Mouse (Mus musculus) hindlimb bud, embryonic 11.5 days (tissue): Measurements from ENCODE around the gene Nkx6-2.

ENCODE experiments used
- DNase-seq: peaks from one replicate; pipeline ENCODE4 v3.0.0-alpha.2; 2012; ENCODE audit warnings: low read depth, low spot score; ENCODE audit errors: extremely low spot score

Gene Nkx6-2

DNA sequence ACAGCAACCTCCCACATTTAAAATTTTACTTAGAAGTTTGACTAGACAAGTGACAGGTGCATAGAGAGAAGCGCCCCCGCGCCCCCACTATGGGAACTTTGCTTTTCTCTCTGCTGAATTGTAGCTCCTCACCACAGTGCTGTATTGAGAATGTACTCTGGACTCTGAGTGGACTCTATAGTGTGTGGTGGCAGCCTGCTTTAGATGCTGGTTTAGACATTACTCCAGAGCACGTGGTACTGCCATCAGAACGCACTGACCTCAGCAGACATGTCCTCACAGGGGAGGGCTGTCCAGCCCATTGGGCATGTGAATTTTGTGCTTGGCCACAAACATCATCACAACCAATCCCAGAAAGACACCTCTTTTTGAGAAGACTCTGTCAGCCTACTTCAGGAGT, 11.8 kb downstream of the Nkx6-2 start:
- no peak for DNase-seq

GRCm38 (mm10) chr7:139566533-139566932, 16.1 kb downstream of the Nkx6-2 start:
- DNase-seq, result no peak

DNA sequence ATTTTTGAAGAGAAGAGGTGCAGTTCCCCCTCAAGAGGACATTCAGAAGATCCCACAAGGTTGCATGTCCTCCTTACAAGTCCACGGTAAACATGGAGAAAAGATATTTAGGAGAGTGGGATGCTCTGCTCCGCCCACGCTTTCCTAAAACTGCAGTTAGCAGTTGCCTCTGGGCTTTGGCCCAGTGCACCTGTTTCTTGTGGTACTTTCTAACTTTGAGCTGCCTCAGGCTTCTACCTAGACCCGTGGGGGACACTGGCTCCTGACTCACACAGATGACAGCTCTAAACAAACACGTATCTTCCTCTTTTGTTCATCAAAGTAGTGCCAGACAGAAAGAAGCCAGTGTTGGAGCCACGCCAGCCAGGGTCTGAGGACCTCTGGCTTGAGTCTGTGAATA, 16.6 kb downstream of the Nkx6-2 start:
- no peak for DNase-seq

DNA sequence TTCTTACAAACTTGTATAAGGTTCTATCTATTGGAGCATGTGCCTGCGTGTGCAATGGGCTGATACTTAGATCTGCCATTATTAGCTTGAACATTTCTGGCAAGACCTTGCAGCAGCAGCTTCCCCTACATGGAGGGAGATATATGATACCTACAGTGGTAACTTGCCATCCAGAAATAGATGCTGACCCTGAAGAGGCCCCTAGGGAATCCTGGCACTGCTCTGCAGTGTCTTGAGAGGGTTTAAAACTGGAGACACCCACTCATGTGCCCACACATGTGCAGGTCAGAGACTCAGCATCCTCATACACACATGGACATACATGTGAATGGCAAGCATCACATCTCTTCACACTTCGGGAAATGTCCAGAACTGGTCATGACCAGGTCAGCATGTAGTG, 18.4 kb downstream of the Nkx6-2 start:
- no peak for DNase-seq

DNA sequence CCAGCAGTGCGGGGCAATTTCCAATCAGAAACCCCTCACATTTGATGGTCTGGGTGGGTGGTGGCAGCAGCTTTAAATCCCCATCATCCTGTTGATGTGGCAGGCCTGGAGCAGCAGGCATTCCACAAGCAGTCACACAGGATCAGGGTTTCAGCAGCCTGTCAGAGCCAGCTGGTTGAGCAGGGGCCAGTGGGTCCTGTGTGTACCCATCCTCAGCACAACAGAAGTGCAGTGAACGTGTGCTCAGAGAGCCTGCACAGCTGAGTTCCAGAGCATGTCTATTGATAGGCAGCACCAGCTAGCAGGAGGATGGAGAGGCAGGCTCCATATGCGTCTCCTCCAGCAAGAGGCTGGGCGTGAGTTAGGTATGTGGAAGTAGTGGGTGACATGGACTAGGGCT, 19.2 kb downstream of the Nkx6-2 start:
- DNase-seq, result no peak

GRCm38 (mm10) chr7:139559659-139560058, 22.9 kb downstream of the Nkx6-2 start:
- DNase-seq, result no peak

DNA sequence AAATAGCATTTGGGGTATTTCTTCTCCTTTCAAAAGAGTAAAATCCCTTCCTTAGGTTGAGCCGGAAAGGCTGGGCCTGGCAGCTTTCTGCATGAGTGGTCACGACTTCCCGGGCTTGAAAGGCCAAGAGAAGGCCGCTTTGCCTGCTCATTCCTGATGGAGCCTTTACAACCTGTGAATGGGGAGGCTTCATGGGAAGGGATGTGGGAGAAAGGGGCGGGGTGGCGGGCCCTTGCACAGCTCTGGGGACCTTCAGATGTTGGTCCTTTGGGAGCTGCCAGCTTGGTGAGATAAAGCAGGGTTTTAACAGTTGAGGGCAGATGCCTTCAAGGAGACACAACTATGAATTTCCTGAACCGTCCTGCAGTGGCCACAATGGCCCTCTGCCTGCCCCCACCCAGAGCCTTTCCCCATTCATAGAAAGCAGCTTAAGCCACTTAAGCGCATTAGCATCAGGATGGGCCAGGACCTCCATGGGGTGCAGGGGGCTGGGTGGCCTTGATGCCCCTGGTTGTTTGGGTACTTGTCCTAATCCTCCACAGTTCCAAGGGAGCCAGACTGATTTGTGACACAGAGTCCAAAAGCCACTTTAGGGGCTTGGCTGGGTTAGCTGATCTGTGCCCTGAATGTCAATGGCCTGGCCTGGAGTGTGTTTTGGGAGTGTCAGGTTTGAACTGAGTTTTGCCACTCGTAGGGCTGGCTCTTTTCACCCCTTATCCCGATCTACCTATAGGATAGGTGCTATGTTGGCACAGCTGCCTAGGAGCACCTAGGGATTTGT, 25.7 kb downstream of the Nkx6-2 start:
- no peak for DNase-seq

GRCm38 (mm10) chr7:139556331-139556730, 26.3 kb downstream of the Nkx6-2 start:
- no peak for DNase-seq

GRCm38 (mm10) chr7:139551519-139551918, 31.1 kb downstream of the Nkx6-2 start:
- no peak for DNase-seq

DNA sequence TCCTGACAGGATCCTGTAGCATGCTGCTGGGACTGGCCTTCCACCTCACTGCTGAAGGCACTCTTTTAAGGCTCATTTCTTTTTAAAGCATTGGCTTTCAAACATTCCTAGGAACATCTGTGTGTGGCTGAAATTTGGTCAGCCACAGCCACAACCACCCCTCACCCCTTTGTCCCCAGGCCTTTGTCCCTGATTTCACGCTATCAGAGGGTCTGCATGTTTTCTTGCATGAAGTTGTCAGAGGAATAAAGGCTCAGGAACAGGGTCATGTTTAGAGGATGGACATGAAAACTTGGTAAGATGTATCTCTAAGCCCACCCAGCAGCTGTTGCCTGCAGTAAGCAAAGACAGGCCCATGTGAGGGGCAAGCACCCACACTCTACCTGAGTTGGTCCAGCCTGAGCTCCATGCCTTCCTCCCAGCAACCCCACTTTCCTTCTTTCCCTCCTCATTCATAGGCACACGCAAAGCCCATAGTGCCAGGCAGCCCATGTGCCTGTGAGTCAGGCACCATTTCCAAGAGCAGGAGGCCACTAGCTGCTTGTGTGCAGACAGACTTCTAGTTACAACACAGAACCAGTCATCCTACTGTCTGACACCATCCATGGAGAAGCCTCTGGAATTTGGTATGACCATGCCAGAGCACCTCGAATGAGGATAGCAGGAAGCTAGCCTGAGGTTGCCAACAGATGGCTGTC, 32.4 kb downstream of the Nkx6-2 start:
- DNase-seq, result no peak

DNA sequence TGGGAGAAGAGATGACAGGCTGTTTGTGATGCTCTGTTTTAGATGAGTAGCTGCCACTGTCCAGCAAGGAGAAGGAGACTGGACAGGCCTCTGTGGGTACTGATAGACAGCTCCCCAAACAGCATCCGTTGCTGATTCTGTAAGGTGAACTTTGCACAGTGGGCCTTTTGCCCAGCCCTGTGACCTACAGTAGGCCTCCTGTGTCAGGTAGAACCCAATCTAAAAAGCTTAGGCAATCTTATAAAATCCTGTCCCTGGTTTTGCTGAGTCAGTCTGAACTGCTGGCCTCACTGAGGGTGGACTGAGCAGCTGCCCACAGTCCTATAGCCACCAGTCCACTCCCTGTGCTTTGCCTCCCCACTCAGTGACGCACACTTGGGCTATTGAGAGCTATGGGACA, 35.3 kb downstream of the Nkx6-2 start:
- DNase-seq, result no peak

- DNase-seq, result no peak
Measured at GRCm38 (mm10) chr7:139544706-139545625, 37.6 kb downstream of the Nkx6-2 start.

DNA sequence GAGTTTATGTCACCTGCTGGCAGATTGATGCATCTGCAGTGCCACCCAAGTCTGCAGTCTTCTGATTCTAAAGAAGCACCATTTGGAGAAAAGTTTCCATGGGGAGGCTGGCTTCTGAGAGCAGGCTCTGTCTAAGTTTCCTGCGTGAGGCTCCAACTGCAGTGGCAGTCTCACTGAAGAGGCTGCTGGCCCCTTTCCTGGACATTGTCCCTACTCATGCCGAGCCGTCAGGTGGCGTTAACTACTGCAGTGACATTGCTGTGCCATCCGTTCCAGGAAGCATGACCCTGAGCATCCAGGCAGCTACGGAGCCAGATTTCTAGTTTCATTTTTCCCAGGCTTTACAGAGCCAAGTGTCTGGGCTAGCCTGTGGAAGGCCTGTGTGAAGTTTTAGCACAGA, 41.2 kb downstream of the Nkx6-2 start:
- no peak for DNase-seq

GRCm38 (mm10) chr7:139540601-139541000, 42.0 kb downstream of the Nkx6-2 start:
- DNase-seq, result no peak

- no peak for DNase-seq
Measured at GRCm38 (mm10) chr7:139538541-139538940, 44.1 kb downstream of the Nkx6-2 start.

- DNase-seq, result no peak
Measured at GRCm38 (mm10) chr7:139537831-139538230, 44.8 kb downstream of the Nkx6-2 start.

GRCm38 (mm10) chr7:139536831-139537230, 45.8 kb downstream of the Nkx6-2 start:
- no peak for DNase-seq

DNA sequence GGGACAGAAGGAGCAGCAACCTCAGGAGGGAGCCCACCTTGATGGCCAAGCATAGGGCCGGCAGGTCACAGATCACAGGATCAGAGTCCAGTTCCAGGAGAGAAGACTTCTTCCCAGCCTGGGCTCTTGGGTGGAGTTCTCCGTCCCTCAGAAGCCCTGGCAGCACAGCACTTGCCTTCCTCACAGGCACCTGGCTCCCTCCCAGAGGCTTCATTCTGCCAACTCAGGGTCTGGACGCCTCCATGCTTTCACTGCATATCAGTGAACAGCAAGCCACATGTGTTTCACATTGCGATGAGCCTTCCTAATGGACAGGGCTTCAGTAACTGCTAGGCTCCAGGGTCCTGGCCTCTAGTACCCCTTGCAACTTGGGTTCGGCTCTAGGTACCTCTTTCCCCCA, 46.3 kb downstream of the Nkx6-2 start:
- no peak for DNase-seq

DNA sequence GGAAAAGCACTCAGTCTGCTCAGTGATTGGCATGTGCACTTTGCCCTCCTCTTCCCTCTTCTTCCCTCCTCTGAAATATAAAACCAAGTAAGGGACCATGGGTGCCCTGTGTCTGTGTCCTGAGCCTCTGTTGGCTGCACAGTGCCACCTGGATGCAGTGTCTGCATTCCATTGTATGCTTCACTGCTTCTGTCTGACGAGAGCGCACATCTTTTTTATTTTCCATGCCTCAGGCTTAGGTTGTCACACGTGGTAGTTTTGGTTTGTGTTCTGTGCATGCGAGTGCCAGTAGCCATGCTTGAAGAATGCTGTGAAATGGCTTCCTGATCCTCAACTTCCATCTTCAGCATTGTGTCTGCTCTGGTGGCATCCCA, 51.2 kb downstream of the Nkx6-2 start:
- DNase-seq, result no peak

- DNase-seq, result no peak
Measured at GRCm38 (mm10) chr7:139530591-139531427, 51.8 kb downstream of the Nkx6-2 start.
